15 mouse cellular contexts compared by ENCODE assay signal in the genomic region with DNA sequence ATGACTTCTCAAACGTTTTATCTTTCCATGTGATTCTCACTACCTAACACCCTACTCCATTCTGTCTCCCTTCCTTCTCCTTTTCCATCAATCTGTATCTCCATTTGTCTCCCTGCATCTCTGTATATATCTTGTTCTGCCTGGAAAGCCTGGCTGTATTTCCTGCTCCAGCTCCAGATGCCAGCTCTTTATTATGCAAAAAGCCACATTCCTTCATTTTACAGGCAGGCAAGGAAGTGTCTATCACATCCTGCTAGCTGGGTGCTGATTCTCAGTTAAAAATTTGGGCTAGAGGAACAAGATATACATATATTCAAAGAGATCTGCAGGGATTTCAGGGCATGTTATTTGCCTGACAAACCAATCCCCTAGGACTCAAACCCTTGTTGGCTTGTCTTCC. TPM values are rescaled to one million over a fixed set of nuclear protein-coding genes. Genes with fewer than 3 reads are reported as not detected.
"Had no signal": no experiment of that assay in that cellular context is flagged by ENCODE, and none has a peak within 500 bp of the region (broad histone marks: within the 10 kb centered on the region; RNA-seq: fewer than 3 reads in every experiment).

No protein-coding gene starts in this region.

- H3K27ac ChIP-seq: midbrain, embryonic 10.5 days; midbrain, embryonic 12.5 days; neural tube, embryonic 13.5 days; stomach, embryonic 15.5 days; stomach, postnatal 0 days had no signal

- DNase-seq: lung, adult 18-20 months; lung, embryonic 14.5 days; lung, postnatal 10 days; lung, postnatal 4 days; midbrain, embryonic 14.5 days; right cerebral cortex, postnatal 14 days; thymus, adult 2 months; thymus, postnatal 25 days had no signal

- H3K4me1 ChIP-seq: midbrain, embryonic 10.5 days; midbrain, embryonic 12.5 days; neural tube, embryonic 13.5 days; stomach, embryonic 15.5 days had no signal

- H3K9me3 ChIP-seq: stomach, embryonic 15.5 days had no signal

- H3K27me3 ChIP-seq: midbrain, embryonic 12.5 days; neural tube, embryonic 13.5 days; stomach, embryonic 15.5 days had no signal

- H3K4me3 ChIP-seq: midbrain, embryonic 10.5 days; midbrain, embryonic 12.5 days; myocyte; neural tube, embryonic 13.5 days; stomach, embryonic 15.5 days had no signal

- H3K36me3 ChIP-seq: midbrain, embryonic 10.5 days; midbrain, embryonic 12.5 days; neural tube, embryonic 13.5 days; stomach, embryonic 15.5 days had no signal

RNA-seq across cellular contexts. Expression of gene Gm20449, which starts 13.0 kb away (rescaled TPM):
- polyA plus RNA-seq: lung, embryonic 14.5 days; myocyte; spleen, adult 2 months; stomach, postnatal 0 days had no signal
